Mouse (Mus musculus) heart, embryonic 14.5 days (tissue): ENCODE results near the gene Smarcc2. TPM values are rescaled to one million over a fixed set of nuclear protein-coding genes. Genes with fewer than 3 reads are reported as not detected.
A peak's percentile ranks its signal among the peaks of the same experiment; 100 is the strongest.

Experiments used
- ATAC-seq: fragments of 200-750 bp; cut with Nextera tagmentation; 2 replicates; pipeline ENCODE4 v1.8.0; 2017; ENCODE audit warnings: low read depth, moderate TSS enrichment; ENCODE audit not compliant: insufficient number of reproducible peaks, insufficient read depth, low FRiP score
- H3K27ac ChIP-seq, 2 experiments: fragments of 200-500 bp in 1 of 2; fragments of 300-500 bp in 1 of 2; sonication (generic) in 1 of 2; replicated peaks in 1 of 2; 2 replicates each; pipeline ENCODE4 v1.5.1; 2012 to 2014; ENCODE audit warnings: low read depth in 2 of 2, low read length in 2 of 2, control low read depth in 1 of 2, mild to moderate bottlenecking in 1 of 2, mixed read lengths in 1 of 2; ENCODE audit not compliant: control insufficient read depth in 1 of 2, insufficient read depth in 1 of 2
- H3K27me3 ChIP-seq: fragments of 300-500 bp; sonication (generic); 2 replicates; pipeline ENCODE4 v1.6.1; 2014; ENCODE audit warnings: mild to moderate bottlenecking, low read length, control low read depth; ENCODE audit not compliant: control insufficient read depth, insufficient read depth
- H3K36me3 ChIP-seq: fragments of 300-500 bp; sonication (generic); 2 replicates; pipeline ENCODE4 v1.6.1; 2014; ENCODE audit warnings: mild to moderate bottlenecking, control low read depth, low read length, mixed read lengths; ENCODE audit not compliant: control insufficient read depth, insufficient read depth
- H3K4me1 ChIP-seq, 2 experiments: fragments of 200-500 bp in 1 of 2; fragments of 300-500 bp in 1 of 2; sonication (generic) in 1 of 2; 2 replicates each; pipeline ENCODE4 v1.6.1; 2012 to 2014; ENCODE audit warnings: low read length in 2 of 2, control low read depth in 1 of 2, mixed read lengths in 1 of 2; ENCODE audit not compliant: control insufficient read depth in 2 of 2, insufficient read depth in 2 of 2
- H3K4me2 ChIP-seq: fragments of 300-500 bp; sonication (generic); 2 replicates; pipeline ENCODE4 v1.6.1; 2014; ENCODE audit warnings: mild to moderate bottlenecking, low read length
- H3K4me3 ChIP-seq, 2 experiments: fragments of 200-500 bp in 1 of 2; fragments of 300-500 bp in 1 of 2; sonication (generic) in 1 of 2; 2 replicates each; pipeline ENCODE4 v1.5.1; 2012 to 2014; ENCODE audit warnings: low read length in 2 of 2, mild to moderate bottlenecking in 2 of 2, control low read depth in 1 of 2, low read depth in 1 of 2, moderate library complexity in 1 of 2; ENCODE audit not compliant: control insufficient read depth in 1 of 2, insufficient read depth in 1 of 2
- H3K9ac ChIP-seq: fragments of 300-500 bp; sonication (generic); 2 replicates; pipeline ENCODE4 v1.6.1; 2014; ENCODE audit warnings: mild to moderate bottlenecking, low read length
- H3K9me3 ChIP-seq: fragments of 300-500 bp; sonication (generic); 2 replicates; pipeline ENCODE4 v1.6.1; 2016; ENCODE audit warnings: low read length, control low read depth; ENCODE audit not compliant: control insufficient read depth
- WGBS: fragments of 180-500 bp; shearing (Covaris S2); extraction: QIAGEN DNeasy Blood & Tissue Kit; methylation state at CpG from one replicate; pipeline ENCODE4 v1.1.7; 2014; 5-methylcytosine and 5-hydroxymethylcytosine counted together
- polyA plus RNA-seq: library from polyadenylated mRNA; unstranded; fragments of >200 nt; fragmentation: Nextera tagmentation; extraction: Ambion mirVana; gene quantifications from 2 replicates; pipeline ENCODE4 v1.2.1, GENCODE M21; 2014

The Smarcc2 gene
- polyA plus RNA-seq: 62.4 and 63.7 TPM in 2 replicates

- H3K27ac ChIP-seq: peak within 1 kb of the TSS; percentile 91 to 92
- no peaks in the 10 kb centered on the region for H3K9me3 ChIP-seq
- peaks cover 0 to 15% of the 10 kb centered on the region in 2 experiments; a peak in 2 of 4 replicates for H3K4me1 ChIP-seq
- no peaks in the 10 kb centered on the region for H3K27me3 ChIP-seq
- peak within 1 kb of the TSS; percentile 86 for H3K4me2 ChIP-seq
- peak within 1 kb of the TSS; percentile 89 to 95 for H3K4me3 ChIP-seq
- peak; percentile 83 for ATAC-seq
- H3K9ac ChIP-seq: peak within 1 kb of the TSS; percentile 93
- peaks cover 32% of the 10 kb centered on the region for H3K36me3 ChIP-seq
- 2% methylated on average over 75 of the region's 86 CpGs for WGBS
Observed at GRCm38 (mm10) chr10:128458719-128459408, at the start of gene Smarcc2. Smarcc2 (plus strand) TSS chr10:128459248.

DNA sequence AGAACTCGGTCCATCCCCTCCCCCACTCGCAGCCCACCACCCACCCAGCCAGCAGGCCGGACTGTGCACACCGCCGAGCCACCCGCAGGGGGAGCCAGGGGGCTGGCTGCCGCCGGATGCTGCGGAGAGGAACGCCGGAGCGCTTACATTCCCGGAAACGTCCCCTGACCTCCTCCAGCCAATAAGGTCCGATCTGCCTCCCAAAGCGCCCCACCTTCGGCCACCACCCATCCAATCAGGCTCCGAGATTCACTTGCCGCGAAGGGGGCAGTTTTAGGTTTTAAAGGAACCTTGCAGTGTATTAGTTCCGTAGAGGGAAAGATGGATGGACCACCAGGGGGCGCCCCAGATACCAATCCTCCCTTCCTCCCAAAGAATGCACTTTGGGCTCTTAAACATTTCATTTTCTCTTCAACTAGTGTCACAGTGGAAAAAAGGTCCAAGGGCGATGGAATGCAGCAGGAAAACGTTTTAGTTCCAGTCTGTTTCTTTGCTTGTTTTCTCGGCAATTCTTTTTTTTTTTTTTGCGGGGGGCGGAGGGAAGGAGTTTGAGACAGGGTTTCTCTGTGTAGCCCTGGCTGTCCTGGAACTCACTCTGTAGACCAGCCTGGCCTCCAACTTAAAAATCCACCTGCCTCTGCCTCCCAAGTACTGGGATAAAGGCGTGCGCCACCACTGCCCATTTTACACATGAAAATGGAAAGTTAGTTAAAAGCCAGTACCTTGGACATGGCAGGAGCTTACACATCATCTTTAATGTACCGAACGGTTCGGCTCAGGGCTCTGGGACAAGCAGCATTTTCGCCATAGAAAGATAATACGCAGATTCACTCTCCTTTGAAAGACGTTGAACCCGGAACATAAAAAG is 49.1 kb upstream of the Smarcc2 start:
- Histone ChIP-seq H3K27ac (peak overlapping the region; percentile 68 to 92), H3K4me2 (peak overlapping the region; percentile 94), H3K9me3 (no peaks in the 10 kb centered on the region), H3K36me3 (peaks cover 44% of the 10 kb centered on the region), H3K27me3 (no peaks in the 10 kb centered on the region), H3K9ac (peak overlapping the region; percentile 85), H3K4me1 (peaks cover 10 to 26% of the 10 kb centered on the region in 2 experiments), H3K4me3 (peak overlapping the region; percentile 78 to 82)
- 5% methylated on average over 36 of the region's 36 CpGs for WGBS
- ATAC-seq: peak; percentile 92

GRCm38 (mm10) chr10:128410560-128410845 is 48.5 kb upstream of the Smarcc2 start:
- peak overlapping the region; percentile 68 to 92 for H3K27ac ChIP-seq
- H3K4me3 ChIP-seq: peak overlapping the region; percentile 36 to 82
- H3K4me1 ChIP-seq: peaks cover 10 to 30% of the 10 kb centered on the region in 2 experiments
- 24% methylated on average over 4 of the region's 4 CpGs for WGBS
- no peaks in the 10 kb centered on the region for H3K27me3 ChIP-seq
- no peaks in the 10 kb centered on the region for H3K9me3 ChIP-seq
- no peak for ATAC-seq
- peaks cover 48% of the 10 kb centered on the region for H3K36me3 ChIP-seq
- H3K9ac ChIP-seq: peak overlapping the region; percentile 73
- H3K4me2 ChIP-seq: peak overlapping the region; percentile 94

DNA sequence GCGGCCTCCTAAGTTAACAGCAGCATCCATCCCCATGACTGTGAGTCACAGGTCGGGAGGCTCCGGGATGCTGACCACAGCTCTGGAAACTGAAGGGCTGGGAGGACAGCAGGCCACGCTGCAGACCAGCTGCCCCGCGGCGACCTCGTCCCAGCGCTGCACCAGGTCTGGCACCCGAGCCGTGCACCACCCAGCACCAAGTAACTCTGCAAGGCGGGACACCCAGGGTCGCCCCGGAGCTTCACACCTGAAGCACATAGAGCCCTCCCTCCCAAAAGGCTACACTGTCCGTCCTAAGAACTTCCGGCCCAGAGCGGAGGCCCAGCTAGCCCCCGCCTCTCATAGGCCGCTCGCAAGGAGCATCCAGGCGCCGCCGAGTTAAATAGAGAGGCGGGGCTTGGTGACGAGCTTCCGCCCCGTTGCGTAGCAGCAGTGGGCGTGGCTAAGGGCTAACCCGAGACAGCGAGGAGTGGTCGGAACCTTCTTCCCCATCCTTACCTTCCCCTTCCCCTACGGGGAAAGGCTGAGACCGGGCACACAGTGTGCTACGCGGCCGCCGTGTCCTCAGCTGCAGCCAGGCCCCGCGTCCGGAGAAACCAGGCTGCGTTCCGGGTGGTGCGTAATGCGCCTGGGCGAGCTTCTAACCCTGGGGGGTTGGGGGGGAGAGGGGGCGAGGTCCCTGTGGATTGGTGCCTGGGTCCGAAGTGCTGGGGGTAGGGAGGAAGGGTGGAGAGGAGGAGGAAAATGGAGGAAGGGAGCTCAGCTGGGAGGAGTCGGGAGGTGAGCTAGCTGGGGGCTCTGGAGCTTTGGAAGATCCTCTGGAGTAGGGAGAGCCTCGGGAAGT is 47.6 kb upstream of the Smarcc2 start, which contains the start of the genes Nabp2 and Rnf41:
Gene Nabp2, minus strand, starts transcription at position 282 of the 844 bp plus-strand sequence.
Gene Rnf41, plus strand, starts transcription at position 447 of the 844 bp plus-strand sequence.
- peaks cover 48% of the 10 kb centered on the region for H3K36me3 ChIP-seq
- under 1% methylated on average over 50 of the region's 50 CpGs for WGBS
- peak within 1 kb of the TSS; percentile 94 for H3K4me2 ChIP-seq
- no peaks in the 10 kb centered on the region for H3K9me3 ChIP-seq
- peak; percentile 86 for ATAC-seq
- peaks cover 10 to 30% of the 10 kb centered on the region in 2 experiments for H3K4me1 ChIP-seq
- H3K4me3 ChIP-seq: peak within 1 kb of the TSS; percentile 80 to 82
- peak within 1 kb of the TSS; percentile 78 to 92 for H3K27ac ChIP-seq
- H3K9ac ChIP-seq: peak within 1 kb of the TSS; percentile 73
- no peaks in the 10 kb centered on the region for H3K27me3 ChIP-seq

DNA sequence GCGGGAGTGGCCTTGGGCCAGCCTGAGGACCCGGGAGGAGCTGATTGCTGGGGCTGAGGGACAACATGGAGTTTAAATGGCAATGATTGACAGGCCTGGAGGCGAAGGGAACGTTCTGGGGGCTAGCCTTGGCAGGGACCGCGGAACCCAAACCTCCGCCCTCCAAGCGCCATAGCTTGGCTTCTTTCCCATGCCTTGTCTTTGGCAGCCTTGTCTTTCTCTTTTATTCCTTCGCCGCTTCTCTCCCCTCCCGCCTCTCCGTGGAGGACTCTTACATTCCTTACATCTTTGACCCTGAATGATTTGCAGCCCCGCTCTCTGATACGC is 47.0 kb upstream of the Smarcc2 start:
- H3K27ac ChIP-seq: peak overlapping the region; percentile 72 to 92
- peaks cover 10 to 30% of the 10 kb centered on the region in 2 experiments for H3K4me1 ChIP-seq
- no peaks in the 10 kb centered on the region for H3K27me3 ChIP-seq
- H3K9me3 ChIP-seq: no peaks in the 10 kb centered on the region
- peaks cover 49% of the 10 kb centered on the region for H3K36me3 ChIP-seq
- H3K9ac ChIP-seq: peak overlapping the region; percentile 73
- peak overlapping the region; percentile 80 to 82 for H3K4me3 ChIP-seq
- WGBS: under 1% methylated on average over 14 of the region's 14 CpGs
- ATAC-seq: no peak
- peak overlapping the region; percentile 94 for H3K4me2 ChIP-seq

- Histone ChIP-seq H3K9ac (peak overlapping the region; percentile 73), H3K4me1 (peaks cover 10 to 30% of the 10 kb centered on the region in 2 experiments), H3K27ac (peak overlapping the region in 1 of 2 experiments; percentile 92; a peak in 1 of 4 replicates), H3K27me3 (no peaks in the 10 kb centered on the region), H3K4me3 (peak overlapping the region; percentile 80 to 82), H3K4me2 (peak overlapping the region; percentile 94), H3K9me3 (no peaks in the 10 kb centered on the region), H3K36me3 (peaks cover 49% of the 10 kb centered on the region)
- no peak for ATAC-seq
- 32% methylated on average over 1 of the region's 1 CpGs for WGBS
Observed at GRCm38 (mm10) chr10:128412558-128412957, 46.5 kb upstream of the Smarcc2 start.

- Histone ChIP-seq H3K36me3 (peaks cover 49% of the 10 kb centered on the region), H3K27me3 (no peaks in the 10 kb centered on the region), H3K4me1 (peaks cover 10 to 30% of the 10 kb centered on the region in 2 experiments), H3K4me2 (peak overlapping the region; percentile 94; the same call in 1 of the 2 replicates), H3K9me3 (no peaks in the 10 kb centered on the region), H3K27ac (no peak overlapping the region), H3K4me3 (no peak overlapping the region), H3K9ac (no peak overlapping the region)
- 66% methylated on average over 1 of the region's 1 CpGs for WGBS
- no peak for ATAC-seq
Observed at GRCm38 (mm10) chr10:128413076-128413475, 46.0 kb upstream of the Smarcc2 start.
